Mouse (Mus musculus) stomach, embryonic 14.5 days (tissue): ENCODE measurements around the gene Nub1. TPM values are rescaled to one million over a fixed set of nuclear protein-coding genes. Genes with fewer than 3 reads are reported as not detected.

Source experiments
- ATAC-seq: fragments of 200-750 bp; cut with Nextera tagmentation; 2 replicates; pipeline ENCODE4 v1.8.0; 2017; ENCODE audit warnings: low read depth, moderate TSS enrichment; ENCODE audit not compliant: insufficient number of reproducible peaks, insufficient read depth, low FRiP score
- H3K27ac ChIP-seq: fragments of 300-500 bp; sonication (generic); 2 replicates; pipeline ENCODE4 v1.5.1; 2014; ENCODE audit warnings: mild to moderate bottlenecking, low read length, moderate library complexity, mixed read lengths
- H3K27me3 ChIP-seq: fragments of 300-500 bp; sonication (generic); 2 replicates; pipeline ENCODE4 v1.6.1; 2014; ENCODE audit warnings: low read length, control low read depth, mixed read lengths; ENCODE audit not compliant: control insufficient read depth, insufficient read depth
- H3K36me3 ChIP-seq: fragments of 300-500 bp; sonication (generic); 2 replicates; pipeline ENCODE4 v1.6.1; 2014; ENCODE audit warnings: mild to moderate bottlenecking, control low read depth, low read length, moderate library complexity, mixed read lengths; ENCODE audit not compliant: control insufficient read depth, insufficient read depth
- H3K4me1 ChIP-seq: fragments of 300-500 bp; sonication (generic); 2 replicates; pipeline ENCODE4 v1.6.1; 2014; ENCODE audit warnings: low read length, control low read depth, mixed read lengths; ENCODE audit not compliant: control insufficient read depth, insufficient read depth
- H3K4me2 ChIP-seq: fragments of 300-500 bp; sonication (generic); replicated peaks from 2 replicates; pipeline ENCODE4 v1.6.1; 2014; ENCODE audit warnings: low read depth, low read length, control low read depth
- H3K4me3 ChIP-seq: fragments of 300-500 bp; sonication (generic); 2 replicates; pipeline ENCODE4 v1.5.1; 2014; ENCODE audit warnings: low read depth, low read length, control low read depth
- H3K9ac ChIP-seq: fragments of 300-500 bp; sonication (generic); replicated peaks from 2 replicates; pipeline ENCODE4 v1.6.1; 2014; ENCODE audit warnings: low read depth, mild to moderate bottlenecking, control low read depth, low read length, moderate library complexity, mixed read lengths
- H3K9me3 ChIP-seq: fragments of 300-500 bp; sonication (generic); 2 replicates; pipeline ENCODE4 v1.6.1; 2016; ENCODE audit warnings: low read depth, low read length, control low read depth; ENCODE audit not compliant: control insufficient read depth
- WGBS: fragments of 180-500 bp; shearing (Covaris S2); extraction: QIAGEN DNeasy Blood & Tissue Kit; methylation state at CpG from one replicate; pipeline ENCODE4 v1.1.7; 2014; 5-methylcytosine and 5-hydroxymethylcytosine counted together
- polyA plus RNA-seq: library from polyadenylated mRNA; unstranded; fragments of >200 nt; fragmentation: Nextera tagmentation; extraction: Ambion mirVana; gene quantifications from 2 replicates; pipeline ENCODE4 v1.2.1, GENCODE M21; 2014

Gene Nub1
- polyA plus RNA-seq, 1 experiment from 2014 or later: 33.5 TPM

DNA sequence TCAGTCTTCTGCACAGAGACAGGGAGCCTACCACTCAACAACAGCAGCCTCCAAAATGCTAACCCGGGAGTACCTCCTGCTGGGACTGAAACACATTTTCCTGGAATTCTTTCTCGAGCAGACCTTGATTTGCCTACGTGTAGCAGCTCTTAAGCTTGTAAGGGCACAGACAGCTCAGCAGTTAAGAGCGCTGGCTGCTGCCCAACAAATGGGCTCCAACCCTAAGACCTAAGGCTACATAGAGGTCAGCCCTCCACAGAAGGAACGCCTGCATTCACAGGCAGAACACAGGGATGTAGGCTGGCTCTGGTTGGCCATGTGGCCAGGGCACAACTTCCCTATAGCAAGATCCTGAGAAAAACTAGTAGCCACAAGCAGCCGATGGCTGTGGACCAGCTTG is 40.6 kb downstream of the Nub1 start:
- H3K4me1 ChIP-seq: peaks cover 31% of the 10 kb centered on the region
- H3K36me3 ChIP-seq: no peaks in the 10 kb centered on the region; the same call in 1 of the 2 replicates
- 65% methylated on average over 6 of the region's 6 CpGs for WGBS
- peak overlapping the region; percentile 58; the same call in 1 of the 2 replicates for H3K27ac ChIP-seq
- no peak overlapping the region for H3K4me2 ChIP-seq
- H3K27me3 ChIP-seq: no peaks in the 10 kb centered on the region
- no peaks in the 10 kb centered on the region for H3K9me3 ChIP-seq
- no peak for ATAC-seq
- no peak overlapping the region for H3K9ac ChIP-seq
- H3K4me3 ChIP-seq: no peak overlapping the region

DNA sequence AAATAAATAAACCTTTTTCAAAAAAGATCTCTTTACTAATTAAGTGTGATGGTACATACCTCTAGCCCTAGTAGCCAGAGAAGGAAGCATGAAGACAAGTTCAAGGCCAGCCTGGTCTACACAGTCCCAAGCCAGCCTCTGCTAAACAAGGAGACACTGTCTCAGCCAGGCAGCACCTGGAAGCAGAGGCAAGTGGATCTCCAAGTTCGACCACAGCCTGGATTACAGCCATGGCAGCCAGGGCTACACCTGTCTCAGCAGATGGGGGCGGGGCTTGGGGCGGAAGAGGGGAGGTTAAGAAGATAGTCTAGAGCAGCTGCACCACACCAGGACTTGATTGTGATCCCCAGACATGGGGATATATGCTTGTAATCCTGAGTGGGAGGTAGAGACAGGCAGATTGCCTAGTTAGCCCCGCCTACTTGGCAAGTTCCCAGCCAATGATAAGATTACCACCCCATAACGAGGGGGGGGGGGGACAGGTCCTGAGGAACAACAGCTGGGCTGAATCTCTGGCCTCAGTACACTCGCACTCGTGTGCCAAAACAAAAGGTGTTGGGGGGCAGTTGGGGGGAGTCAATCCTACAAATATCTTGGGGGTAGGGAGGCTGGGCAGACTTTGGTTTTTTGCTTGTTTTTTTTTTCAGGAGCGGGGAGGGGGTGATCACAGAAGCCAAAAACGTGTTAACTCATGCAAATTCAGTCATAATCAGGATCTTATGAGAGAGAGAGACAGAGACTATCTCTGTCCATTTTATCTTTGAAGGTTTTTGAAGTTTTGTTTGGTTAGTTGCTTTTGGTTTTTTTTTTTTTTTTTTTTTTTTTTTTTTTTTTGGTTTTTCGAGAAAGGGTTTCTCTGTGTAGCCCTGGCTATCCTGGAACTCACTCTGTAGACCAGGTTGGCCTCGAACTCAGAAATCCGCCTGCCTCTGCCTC is 41.8 kb downstream of the Nub1 start:
- Histone ChIP-seq H3K4me2 (no peak overlapping the region), H3K9ac (no peak overlapping the region), H3K4me3 (no peak overlapping the region), H3K27ac (no peak overlapping the region), H3K36me3 (no peaks in the 10 kb centered on the region), H3K9me3 (no peaks in the 10 kb centered on the region), H3K4me1 (peaks cover 33% of the 10 kb centered on the region), H3K27me3 (no peaks in the 10 kb centered on the region)
- 52% methylated on average over 12 of the region's 12 CpGs for WGBS
- ATAC-seq: no peak; the same call in 1 of the 2 replicates

DNA sequence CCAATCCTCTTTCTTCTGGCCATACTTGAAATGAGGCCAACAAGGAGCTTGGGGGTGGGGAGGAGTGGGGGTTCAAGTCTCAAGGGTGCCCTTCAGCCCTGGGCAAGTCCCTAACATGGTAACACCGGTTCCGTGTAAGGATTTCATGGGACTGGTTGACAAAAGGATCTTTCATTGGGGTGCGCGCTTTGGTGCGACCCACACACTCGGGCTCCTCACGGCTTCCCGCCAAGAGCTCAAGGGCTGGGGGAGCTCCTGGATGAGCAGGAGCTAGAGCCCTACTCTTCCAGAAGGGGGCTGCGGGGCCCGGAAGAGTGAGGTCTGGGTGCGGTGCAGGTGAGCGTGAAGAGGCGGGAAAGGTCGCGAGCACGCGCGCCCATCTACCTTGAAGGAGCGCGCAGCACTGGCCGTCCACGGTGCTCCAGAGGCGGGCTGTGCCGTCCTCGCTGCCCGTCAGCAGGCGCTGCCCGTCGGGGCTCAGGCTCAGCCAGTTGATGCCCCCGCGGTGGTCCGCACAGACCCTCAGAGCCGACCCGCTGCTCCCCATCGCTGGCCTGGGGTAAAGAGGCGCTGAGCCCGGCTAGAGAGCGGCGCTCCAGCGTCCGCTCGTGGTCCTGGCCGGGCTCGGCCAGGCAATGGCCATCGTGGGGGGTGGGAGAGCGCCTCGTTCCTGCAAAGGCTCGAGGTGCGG is 44.6 kb downstream of the Nub1 start:
- peak overlapping the region; percentile 93 for H3K4me2 ChIP-seq
- H3K9ac ChIP-seq: peak overlapping the region; percentile 73
- peak overlapping the region; percentile 66 for H3K4me3 ChIP-seq
- no peaks in the 10 kb centered on the region for H3K27me3 ChIP-seq
- no peak for ATAC-seq
- H3K9me3 ChIP-seq: no peaks in the 10 kb centered on the region
- H3K4me1 ChIP-seq: peaks cover 26% of the 10 kb centered on the region
- no peaks in the 10 kb centered on the region for H3K36me3 ChIP-seq
- 0 out of 2 replicates have a peak overlapping the region, but pooled peaks have one; percentile 3 for H3K27ac ChIP-seq
- WGBS: 2% methylated on average over 49 of the region's 49 CpGs

DNA sequence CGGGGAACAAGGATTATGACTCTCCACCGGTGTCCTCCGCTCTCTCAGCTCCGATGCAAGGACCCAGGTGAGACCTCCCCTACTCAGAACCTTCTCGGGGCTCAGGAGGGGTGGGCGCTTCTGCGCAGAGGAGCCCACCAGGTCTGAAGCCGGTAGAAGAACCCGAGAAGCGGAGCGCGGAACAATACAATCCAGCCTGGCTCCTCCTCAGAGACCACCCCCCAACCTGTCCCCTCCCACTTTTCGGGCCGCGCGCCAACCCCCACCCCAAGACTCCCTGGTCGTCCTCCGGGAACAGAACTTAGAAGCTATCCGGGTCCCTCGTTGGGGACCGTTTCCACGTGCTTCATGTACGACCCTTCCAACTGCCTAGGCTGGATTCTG is 45.1 kb downstream of the Nub1 start, which contains the start of gene Wdr86:
TSS of gene Wdr86 (minus strand) at position 240 of the 384 bp plus-strand sequence.
- peak within 1 kb of the TSS; percentile 93 for H3K4me2 ChIP-seq
- 0 out of 2 replicates have a peak, but pooled peaks have one; percentile 28 for ATAC-seq
- WGBS: under 1% methylated on average over 23 of the region's 23 CpGs
- H3K27ac ChIP-seq: 0 out of 2 replicates have a peak within 1 kb of the TSS, but pooled peaks have one; percentile 3
- H3K4me3 ChIP-seq: peak within 1 kb of the TSS; percentile 66
- peaks cover 23% of the 10 kb centered on the region; the same call in 1 of the 2 replicates for H3K4me1 ChIP-seq
- H3K27me3 ChIP-seq: no peaks in the 10 kb centered on the region
- H3K9ac ChIP-seq: peak within 1 kb of the TSS; percentile 73
- no peaks in the 10 kb centered on the region for H3K9me3 ChIP-seq
- no peaks in the 10 kb centered on the region for H3K36me3 ChIP-seq

DNA sequence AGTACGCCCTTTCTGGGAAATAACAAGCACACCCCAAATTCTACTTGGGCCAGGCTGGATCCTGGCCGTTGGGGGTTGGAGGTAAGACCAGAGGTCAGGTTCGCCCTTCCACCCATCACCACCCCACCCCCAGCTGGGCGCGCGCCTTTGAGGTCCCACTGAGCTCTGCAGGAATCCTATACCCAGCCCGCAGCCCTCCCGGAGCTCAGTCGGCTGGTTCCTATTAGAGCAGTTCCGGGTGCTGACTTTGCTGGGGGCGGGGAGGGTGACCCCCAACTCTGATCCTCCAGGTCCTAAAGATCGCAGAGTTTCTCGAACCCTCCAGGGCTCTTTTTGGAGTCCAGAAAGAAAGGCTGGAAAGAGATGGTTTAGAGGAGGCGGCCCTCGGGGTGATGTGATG is 45.7 kb downstream of the Nub1 start:
- H3K4me2 ChIP-seq: peak overlapping the region; percentile 93
- no peak overlapping the region for H3K27ac ChIP-seq
- H3K9me3 ChIP-seq: no peaks in the 10 kb centered on the region

DNA sequence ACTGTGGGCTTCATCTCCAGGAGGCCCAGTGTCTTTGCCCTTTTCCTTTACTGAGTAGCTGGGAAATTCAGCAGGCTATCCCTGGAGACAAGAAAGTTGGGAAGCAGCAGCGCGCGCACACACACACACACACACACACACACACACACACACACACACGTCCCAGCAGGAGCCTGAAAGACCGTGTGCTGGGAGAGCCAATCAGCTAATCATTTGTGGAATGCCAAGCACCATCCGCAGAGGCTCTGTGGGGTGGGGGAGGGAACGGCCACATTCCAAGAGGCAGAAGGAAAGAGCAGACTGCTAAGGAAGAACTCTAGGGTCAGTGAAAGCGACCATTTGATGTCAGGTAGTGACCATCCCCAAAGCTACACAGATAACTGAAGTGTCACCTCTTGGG is 47.8 kb downstream of the Nub1 start:
- no peak overlapping the region for H3K9ac ChIP-seq
- H3K4me3 ChIP-seq: no peak overlapping the region
- no peaks in the 10 kb centered on the region for H3K27me3 ChIP-seq
- H3K9me3 ChIP-seq: no peaks in the 10 kb centered on the region
- peaks cover 16% of the 10 kb centered on the region; the same call in 1 of the 2 replicates for H3K4me1 ChIP-seq
- no peaks in the 10 kb centered on the region for H3K36me3 ChIP-seq
- H3K4me2 ChIP-seq: 0 out of 2 replicates have a peak overlapping the region, but pooled peaks have one; percentile 5
- peak; percentile 56; the same call in 1 of the 2 replicates for ATAC-seq
- H3K27ac ChIP-seq: peak overlapping the region; percentile 15; the same call in 1 of the 2 replicates
- WGBS: 4% methylated on average over 8 of the region's 8 CpGs

More for the DNA sequence above, 45.7 kb downstream of the Nub1 start:
- H3K9ac ChIP-seq: peak overlapping the region; percentile 73; the same call in 1 of the 2 replicates
- no peaks in the 10 kb centered on the region for H3K36me3 ChIP-seq
- 3% methylated on average over 15 of the region's 15 CpGs for WGBS
- no peaks in the 10 kb centered on the region for H3K27me3 ChIP-seq
- peak overlapping the region; percentile 66 for H3K4me3 ChIP-seq
- H3K4me1 ChIP-seq: peaks cover 20% of the 10 kb centered on the region; the same call in 1 of the 2 replicates
- peak; percentile 19; the same call in 1 of the 2 replicates for ATAC-seq

DNA sequence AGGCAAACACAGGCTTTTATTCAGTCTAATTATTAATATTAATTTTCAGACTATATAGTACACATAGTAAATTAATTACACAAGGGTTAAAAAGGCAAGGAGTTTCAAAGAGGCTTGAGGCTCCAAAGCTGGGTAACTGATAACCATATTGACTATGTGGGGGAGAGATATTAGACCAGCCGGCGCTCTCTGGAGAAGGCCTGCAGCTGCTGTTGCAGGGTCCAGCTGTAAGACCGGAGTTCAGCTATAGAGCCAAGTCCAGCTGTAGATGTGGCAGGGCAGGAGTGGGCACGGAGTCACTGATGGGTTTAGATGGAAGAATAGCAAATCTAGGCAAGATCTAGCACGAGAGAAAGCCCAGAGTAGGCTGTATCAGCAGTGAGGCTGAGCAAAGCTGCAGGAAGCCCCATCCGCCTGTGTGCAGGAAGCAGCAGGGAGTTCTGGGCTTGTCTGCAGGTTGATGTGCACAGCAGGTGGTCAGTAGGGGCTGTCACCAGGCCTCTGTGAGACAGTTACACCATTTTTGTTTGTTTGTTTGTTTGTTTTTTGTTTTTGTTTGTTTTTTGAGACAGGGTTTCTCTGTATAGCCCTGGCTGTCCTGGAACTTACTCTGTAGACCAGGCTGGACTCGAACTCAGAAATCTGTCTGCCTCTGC is 48.6 kb downstream of the Nub1 start:
- Histone ChIP-seq H3K4me2 (no peak overlapping the region), H3K9me3 (no peaks in the 10 kb centered on the region), H3K27ac (no peak overlapping the region), H3K4me3 (no peak overlapping the region), H3K27me3 (no peaks in the 10 kb centered on the region), H3K4me1 (peaks cover 18% of the 10 kb centered on the region; the same call in 1 of the 2 replicates), H3K9ac (no peak overlapping the region), H3K36me3 (no peaks in the 10 kb centered on the region)
- 39% methylated on average over 7 of the region's 7 CpGs for WGBS
- ATAC-seq: 0 out of 2 replicates have a peak, but pooled peaks have one; percentile 29

DNA sequence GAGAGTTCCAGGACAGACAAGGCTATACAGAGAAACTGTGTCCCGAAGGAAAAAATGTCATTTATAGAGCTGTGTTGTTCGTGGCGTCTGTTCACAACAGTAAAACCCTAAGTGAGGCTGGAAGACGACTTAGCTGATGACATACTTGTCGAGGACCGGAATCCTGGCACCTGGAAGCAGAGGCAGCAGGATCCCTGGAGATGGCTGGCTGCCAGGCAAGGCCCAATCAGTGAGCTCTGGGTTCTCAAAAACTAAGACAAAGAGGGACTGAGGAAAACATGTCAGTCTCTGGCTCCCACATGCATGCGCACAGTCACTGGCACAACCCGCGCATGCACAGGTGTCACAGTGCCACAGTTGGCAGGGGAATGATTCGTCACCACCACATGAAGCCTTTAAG is 52.3 kb downstream of the Nub1 start:
- Histone ChIP-seq H3K9me3 (no peaks in the 10 kb centered on the region), H3K4me3 (no peak overlapping the region), H3K27ac (no peak overlapping the region), H3K36me3 (no peaks in the 10 kb centered on the region), H3K4me2 (no peak overlapping the region), H3K27me3 (no peaks in the 10 kb centered on the region), H3K4me1 (peaks cover 25% of the 10 kb centered on the region; the same call in 1 of the 2 replicates), H3K9ac (no peak overlapping the region)
- ATAC-seq: no peak
- 93% methylated on average over 10 of the region's 10 CpGs for WGBS
